Mouse (Mus musculus) CH12.LX (cell line): ENCODE results near the gene Cdc37. TPM values are rescaled to one million over a fixed set of nuclear protein-coding genes. Genes with fewer than 3 reads are reported as not detected.

Source experiments
- DNase-seq: peaks from one replicate; pipeline ENCODE4 v3.0.0-alpha.2; 2013; ENCODE audit errors: extremely low read depth
- H3K27ac ChIP-seq: 2 replicates; pipeline ENCODE4 v1.5.1; 2012; ENCODE audit warnings: low read depth, mild to moderate bottlenecking, control low read depth, moderate library complexity; ENCODE audit not compliant: insufficient read depth
- H3K27me3 ChIP-seq: replicated peaks from 2 replicates; pipeline ENCODE3; 2012; ENCODE audit warnings: inconsistent platforms
- H3K36me3 ChIP-seq, 2 experiments: replicated peaks in 1 of 2; 2 replicates each; pipeline versions ENCODE3 to v1.6.1; 2012; ENCODE audit warnings: inconsistent platforms in 1 of 2, low read length in 1 of 2, mild to moderate bottlenecking in 1 of 2, mixed read lengths in 1 of 2, moderate library complexity in 1 of 2; ENCODE audit not compliant: control insufficient read depth in 1 of 2, insufficient read depth in 1 of 2
- H3K4me1 ChIP-seq, 2 experiments: 2 replicates each; pipeline ENCODE4 v1.6.1; 2012; ENCODE audit warnings: inconsistent platforms in 1 of 2, moderate library complexity in 1 of 2; ENCODE audit not compliant: insufficient read depth in 2 of 2, control insufficient read depth in 1 of 2
- H3K4me2 ChIP-seq: 2 replicates; pipeline ENCODE4 v1.6.1; 2012; ENCODE audit warnings: low read depth, mild to moderate bottlenecking, control low read depth; ENCODE audit not compliant: poor library complexity, insufficient read depth, severe bottlenecking
- H3K4me3 ChIP-seq, 3 experiments: fragments of 150-350 bp in 1 of 3; sonication (generic) in 1 of 3; replicated peaks in 1 of 3; 2 replicates each; pipeline versions ENCODE3 to v1.5.1; 2011 to 2012; ENCODE audit warnings: low read depth in 2 of 3, low read length in 2 of 3, mild to moderate bottlenecking in 2 of 3, moderate library complexity in 2 of 3, control low read depth in 1 of 3, improper control_type of control experiment in 1 of 3, inconsistent platforms in 1 of 3, mixed read lengths in 1 of 3; ENCODE audit not compliant: poor library complexity in 1 of 3
- H3K79me2 ChIP-seq: replicated peaks from 2 replicates; pipeline ENCODE4 v1.6.1; 2012; ENCODE audit warnings: mild to moderate bottlenecking, moderate library complexity; ENCODE audit not compliant: control insufficient read depth, poor library complexity, insufficient read depth, severe bottlenecking; ENCODE audit errors: extremely low read depth
- H3K9ac ChIP-seq: 2 replicates; pipeline ENCODE4 v1.6.1; 2012; ENCODE audit warnings: low read depth, mild to moderate bottlenecking, control low read depth, moderate library complexity; ENCODE audit not compliant: insufficient read depth
- H3K9me3 ChIP-seq: replicated peaks from 2 replicates; pipeline ENCODE3; 2012; ENCODE audit warnings: low read length, inconsistent platforms, mixed read lengths
- BHLHE40 ChIP-seq: IDR thresholded peaks from 2 replicates; pipeline ENCODE4 v1.6.1; 2011; ENCODE audit warnings: mild to moderate bottlenecking, low read depth, low read length, improper control_type of control experiment
- CHD1 ChIP-seq: IDR thresholded peaks from 2 replicates; pipeline ENCODE4 v1.6.1; 2012; ENCODE audit warnings: low read depth, low read length, improper control_type of control experiment, inconsistent platforms
- CHD2 ChIP-seq: IDR thresholded peaks from 2 replicates; pipeline ENCODE4 v1.6.1; 2011; ENCODE audit warnings: low read length, improper control_type of control experiment
- CTCF ChIP-seq, 2 experiments: IDR thresholded peaks in 1 of 2; conservative IDR thresholded peaks in 1 of 2; 2 replicates each; pipeline ENCODE4 v1.5.1; 2011 to 2012; ENCODE audit warnings: low read depth in 2 of 2, low read length in 2 of 2, improper control_type of control experiment in 1 of 2, inconsistent platforms in 1 of 2, mild to moderate bottlenecking in 1 of 2, moderate library complexity in 1 of 2
- ELF1 ChIP-seq: IDR thresholded peaks from 2 replicates; pipeline ENCODE4 v1.6.1; 2014; ENCODE audit warnings: low read depth, mild to moderate bottlenecking, inconsistent platforms, low read length, improper control_type of control experiment
- EP300 ChIP-seq: IDR thresholded peaks from 2 replicates; pipeline ENCODE4 v1.6.1; 2011; ENCODE audit warnings: low read length, improper control_type of control experiment
- ETS1 ChIP-seq: conservative IDR thresholded peaks from 2 replicates; pipeline ENCODE4 v1.6.1; 2012; ENCODE audit warnings: low read depth, mild to moderate bottlenecking, inconsistent platforms, low read length, improper control_type of control experiment, moderate library complexity
- HCFC1 ChIP-seq: IDR thresholded peaks from 2 replicates; pipeline ENCODE4 v1.6.1; 2012; ENCODE audit warnings: low read depth, mild to moderate bottlenecking, inconsistent platforms, low read length, improper control_type of control experiment
- IRF4 ChIP-seq: IDR thresholded peaks from 2 replicates; pipeline ENCODE4 v1.6.1; 2014; ENCODE audit warnings: low read depth, mild to moderate bottlenecking, inconsistent platforms, low read length, improper control_type of control experiment
- JUN ChIP-seq: IDR thresholded peaks from 2 replicates; pipeline ENCODE4 v1.6.1; 2011; ENCODE audit warnings: low read depth, mild to moderate bottlenecking, low read length, improper control_type of control experiment, moderate library complexity; ENCODE audit not compliant: insufficient read depth
- JUND ChIP-seq: conservative IDR thresholded peaks from 2 replicates; pipeline ENCODE4 v1.6.1; 2011; ENCODE audit warnings: low read depth, low read length, improper control_type of control experiment
- KAT2A ChIP-seq: IDR thresholded peaks from 2 replicates; pipeline ENCODE4 v1.6.1; 2012; ENCODE audit warnings: low read length, improper control_type of control experiment, inconsistent platforms; ENCODE audit not compliant: insufficient replicate concordance
- MAX ChIP-seq: IDR thresholded peaks from 2 replicates; pipeline ENCODE4 v1.6.1; 2011; ENCODE audit warnings: low read length, improper control_type of control experiment
- MAZ ChIP-seq: IDR thresholded peaks from 2 replicates; pipeline ENCODE4 v1.6.1; 2012; ENCODE audit warnings: low read depth, mild to moderate bottlenecking, inconsistent platforms, low read length, improper control_type of control experiment, moderate library complexity
- MEF2A ChIP-seq: IDR thresholded peaks from 2 replicates; pipeline ENCODE4 v1.6.1; 2014; ENCODE audit warnings: low read depth, mild to moderate bottlenecking, inconsistent platforms, low read length, improper control_type of control experiment, borderline replicate concordance
- MXI1 ChIP-seq: IDR thresholded peaks from 2 replicates; pipeline ENCODE4 v1.6.1; 2011; ENCODE audit warnings: mild to moderate bottlenecking, low read depth, low read length, improper control_type of control experiment
- MYC ChIP-seq: IDR thresholded peaks from 2 replicates; pipeline ENCODE4 v1.6.1; 2011; ENCODE audit warnings: low read depth, mild to moderate bottlenecking, improper control_type of control experiment, low read length
- NELFE ChIP-seq: IDR thresholded peaks from 2 replicates; pipeline ENCODE4 v1.6.1; 2011; ENCODE audit warnings: low read depth, low read length, improper control_type of control experiment
- NRF1 ChIP-seq: IDR thresholded peaks from 2 replicates; pipeline ENCODE4 v1.6.1; 2014; ENCODE audit warnings: low read depth, mild to moderate bottlenecking, inconsistent platforms, low read length, improper control_type of control experiment, moderate library complexity
- POLR2A ChIP-seq: IDR thresholded peaks from 2 replicates; pipeline ENCODE4 v1.6.1; 2011; ENCODE audit warnings: low read depth, mild to moderate bottlenecking, improper control_type of control experiment, low read length
- RAD21 ChIP-seq: IDR thresholded peaks from 2 replicates; pipeline ENCODE4 v1.6.1; 2011; ENCODE audit warnings: low read depth, mild to moderate bottlenecking, low read length, improper control_type of control experiment, moderate library complexity
- RCOR1 ChIP-seq: conservative IDR thresholded peaks from 2 replicates; pipeline ENCODE4 v1.6.1; 2012; ENCODE audit warnings: low read depth, mild to moderate bottlenecking, inconsistent platforms, low read length, improper control_type of control experiment
- SIN3A ChIP-seq: IDR thresholded peaks from 2 replicates; pipeline ENCODE4 v1.6.1; 2012; ENCODE audit warnings: low read length, improper control_type of control experiment, inconsistent platforms
- SMC3 ChIP-seq: IDR thresholded peaks from 2 replicates; pipeline ENCODE4 v1.6.1; 2011; ENCODE audit warnings: low read depth, low read length, improper control_type of control experiment
- TBP ChIP-seq: conservative IDR thresholded peaks from 2 replicates; pipeline ENCODE4 v1.6.1; 2011; ENCODE audit warnings: low read depth, low read length, improper control_type of control experiment
- TCF12 ChIP-seq: IDR thresholded peaks from 2 replicates; pipeline ENCODE4 v1.6.1; 2014; ENCODE audit warnings: low read depth, mild to moderate bottlenecking, inconsistent platforms, low read length, improper control_type of control experiment
- UBTF ChIP-seq: IDR thresholded peaks from 2 replicates; pipeline ENCODE4 v1.6.1; 2012; ENCODE audit warnings: low read depth, mild to moderate bottlenecking, inconsistent platforms, low read length, improper control_type of control experiment, moderate library complexity
- USF2 ChIP-seq: conservative IDR thresholded peaks from 2 replicates; pipeline ENCODE4 v1.6.1; 2011; ENCODE audit warnings: low read depth, low read length, improper control_type of control experiment
- ZMIZ1 ChIP-seq: IDR thresholded peaks from 2 replicates; pipeline ENCODE4 v1.6.1; 2012; ENCODE audit warnings: low read depth, mild to moderate bottlenecking, inconsistent platforms, low read length, improper control_type of control experiment
- dilution Hi-C: fragments of 300-500 bp; cut with MboI; formaldehyde crosslinking; loops from 2 replicates; pipeline ENCODE4 v1.14.3; 2020; ENCODE audit warnings: low sequenced_read_pairs; ENCODE audit not compliant: extremely low pct_unique_long_range_greater_than_20kb, extremely low pct_ligation_motif_present
- in situ Hi-C: fragments of 300-500 bp; cut with MboI; formaldehyde crosslinking; loops from 3 replicates; pipeline ENCODE4 v1.14.3; 2019; ENCODE audit warnings: low sequenced_read_pairs, low pct_ligation_motif_present, low pct_unique_long_range_greater_than_20kb, mixed read lengths
- polyA plus RNA-seq: library from polyadenylated mRNA; unstranded; fragments of >175 nt; gene quantifications from 2 replicates; pipeline ENCODE4 v1.2.1, GENCODE M21; 2012; ENCODE audit warnings: low read depth; ENCODE audit not compliant: insufficient read length
- total RNA-seq, 2 experiments: library from RNA; depleted of rRNA; stranded (reverse); fragments of 300-350 nt in 1 of 2; fragments of >200 nt in 1 of 2; gene quantifications; 2 replicates each; pipeline ENCODE4 v1.2.3; 2012 to 2014

The Cdc37 gene
- total and polyA plus RNA-seq, 3 experiments, result 87.2 to 447 (median 230) TPM

DNA sequence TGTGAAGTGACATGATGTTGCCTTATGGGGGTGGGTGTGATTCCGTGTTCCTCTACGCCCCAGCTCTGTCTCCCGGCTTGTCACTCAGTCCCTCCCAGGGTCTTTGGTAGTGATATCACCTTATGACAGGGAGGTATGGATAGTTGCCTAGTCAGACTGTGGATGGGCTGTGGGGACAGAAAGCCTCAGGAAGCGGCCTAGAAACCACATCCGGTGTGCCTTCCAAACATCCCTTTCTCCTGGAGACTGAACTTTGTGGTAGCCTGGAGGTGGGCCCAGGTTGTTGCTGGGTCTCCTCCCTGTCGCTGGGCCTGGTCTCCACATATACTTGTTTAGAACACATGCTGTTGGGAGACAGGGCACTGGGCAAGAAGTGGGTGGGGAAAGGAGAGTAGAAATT lies 33.6 kb upstream of the Cdc37 start:
- no peaks in the 10 kb centered on the region for H3K27me3 ChIP-seq
- dilution Hi-C loops, result no loop called here

DNA sequence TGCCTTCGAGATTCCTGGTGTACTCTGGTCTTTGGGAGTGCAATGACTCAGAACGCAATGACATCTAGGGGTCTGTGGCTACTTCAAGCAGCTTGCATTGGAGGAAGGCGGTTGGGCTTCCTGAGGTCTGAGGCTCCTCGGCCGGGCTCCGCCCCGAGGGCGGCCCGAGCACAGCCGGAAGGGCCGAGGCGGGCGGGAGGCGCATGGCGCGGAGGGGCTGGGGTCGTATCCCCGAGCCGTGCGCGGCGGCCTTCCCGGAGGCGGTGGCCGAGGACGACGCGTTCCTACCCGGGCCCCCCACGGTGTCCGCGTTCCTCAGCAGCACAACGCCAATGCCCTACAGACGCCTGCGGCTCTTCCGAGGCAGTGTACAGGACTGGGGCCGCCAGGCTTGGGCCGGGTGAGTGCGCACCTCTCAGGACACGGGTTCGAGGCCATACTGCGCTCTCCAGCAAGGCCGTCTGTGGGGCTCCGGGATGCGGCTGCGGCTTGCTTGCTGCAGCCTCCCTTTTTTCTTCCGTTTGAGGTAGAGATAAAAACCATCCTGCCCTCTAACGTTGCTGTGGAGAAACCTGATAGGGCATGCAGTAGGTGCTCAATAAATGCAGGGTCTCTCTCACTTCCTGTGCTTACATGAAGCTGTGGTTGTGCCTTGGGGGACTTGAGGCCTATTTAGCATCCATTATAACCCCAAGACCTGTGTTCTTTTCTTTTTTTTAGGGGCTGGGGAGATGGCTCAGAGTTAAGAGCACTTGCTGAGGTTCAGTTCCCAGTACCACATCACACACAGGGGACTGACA lies 31.8 kb upstream of the Cdc37 start:
- Histone ChIP-seq H3K9me3 (no peaks in the 10 kb centered on the region), H3K9ac (peak overlapping the region; percentile 72), H3K4me3 (peak overlapping the region; percentile 73 to 80 (median 79)), H3K79me2 (peaks cover 3% of the 10 kb centered on the region), H3K27ac (peak overlapping the region; percentile 25; the same call in 1 of the 2 replicates), H3K27me3 (no peaks in the 10 kb centered on the region), H3K36me3 (peaks cover 0 to 20% of the 10 kb centered on the region in 2 experiments), H3K4me2 (peak overlapping the region; percentile 79), H3K4me1 (peaks cover 23 to 47% of the 10 kb centered on the region in 2 experiments)
- peak; percentile 61 for TF ChIP-seq MEF2A
- TF ChIP-seq SMC3, result no peak
- peak; percentile 79 for TF ChIP-seq ELF1
- peak; percentile 46; the same call in 1 of the 2 replicates for TF ChIP-seq UBTF
- no peak; the same call in 1 of the 2 replicates for TF ChIP-seq ETS1
- no peak for TF ChIP-seq USF2
- peak; percentile 11; the same call in 1 of the 2 replicates for TF ChIP-seq RCOR1
- TF ChIP-seq RAD21, result no peak
- peak; percentile 71 for TF ChIP-seq SIN3A
- TF ChIP-seq NELFE, result peak; percentile 78
- peak; percentile 57 for TF ChIP-seq NRF1
- peak; percentile 28; the same call in 1 of the 2 replicates for TF ChIP-seq MYC
- TF ChIP-seq MAX, result peak; percentile 67; the same call in 1 of the 2 replicates
- peak; percentile 75 for TF ChIP-seq ZMIZ1
- TF ChIP-seq EP300, result no peak
- TF ChIP-seq IRF4, result peak; percentile 41
- peak; percentile 80 for TF ChIP-seq POLR2A
- TF ChIP-seq BHLHE40, result no peak
- peak; percentile 62 for TF ChIP-seq TCF12
- 0 out of 2 replicates have a peak, but pooled peaks have one; percentile 31 for TF ChIP-seq TBP
- dilution Hi-C loops (no loop called here), in situ Hi-C loops (no loop called here)
- no peak for DNase-seq

More for the DNA sequence above, 33.6 kb upstream of the Cdc37 start:
- no peak for DNase-seq
- Histone ChIP-seq H3K9ac (0 out of 2 replicates have a peak overlapping the region, but pooled peaks have one; percentile 7), H3K4me2 (peak overlapping the region; percentile 75), H3K9me3 (no peaks in the 10 kb centered on the region), H3K36me3 (peaks cover 0 to 25% of the 10 kb centered on the region in 2 experiments), H3K4me3 (peak overlapping the region in 2 of 3 experiments; percentile 51 to 55), H3K27ac (peak overlapping the region; percentile 21), H3K79me2 (peaks cover 3% of the 10 kb centered on the region), H3K4me1 (peaks cover 24 to 55% of the 10 kb centered on the region in 2 experiments)
- TF ChIP-seq ELF1 (no peak), NELFE (no peak), HCFC1 (no peak), JUND (no peak), JUN (no peak), CTCF (conservative IDR thresholded peaks at IDR 0.05 in 1 of 2, IDR thresholded peaks at IDR 0.05 in 1 of 2; ENCODE audit: low read depth in 2 of 2, low read length in 2 of 2) (no peak), MXI1 (no peak; the same call in 1 of the 2 replicates), CHD1 (no peak), KAT2A (no peak), CHD2 (no peak), MAZ (no peak), POLR2A (no peak), SIN3A (no peak)
- in situ Hi-C loops, result no loop called here
